Mouse (Mus musculus): ENCODE data around the gene Osgep. TPM values are rescaled to one million over a fixed set of nuclear protein-coding genes. Genes with fewer than 3 reads are reported as not detected.

Gene Osgep
- polyA plus RNA-seq, 1 experiment from 2014 or later: 130 TPM

Other genes starting within 250 kb of the Osgep start
- not detected in 2 replicates for gene Olfr747, start 231.7 kb downstream of the Osgep start, polyA plus RNA-seq (2015; fragmentation: Nextera tagmentation; extraction: Ambion mirVana)
- not detected in 2 replicates for gene Olfr748, start 217.5 kb downstream of the Osgep start, polyA plus RNA-seq (2015; fragmentation: Nextera tagmentation; extraction: Ambion mirVana)
- gene Olfr749, start 179.8 kb downstream of the Osgep start, polyA plus RNA-seq (2015; fragmentation: Nextera tagmentation; extraction: Ambion mirVana): not detected in 2 replicates
- 58.5 and 61.4 TPM in 2 replicates for gene Ttc5, start 139.4 kb downstream of the Osgep start, polyA plus RNA-seq (2015; fragmentation: Nextera tagmentation; extraction: Ambion mirVana)
- gene Ccnb1ip1, start 117.2 kb downstream of the Osgep start, polyA plus RNA-seq (2015; fragmentation: Nextera tagmentation; extraction: Ambion mirVana): not detected in 2 replicates
- gene Parp2, start 117.1 kb downstream of the Osgep start, polyA plus RNA-seq (2015; fragmentation: Nextera tagmentation; extraction: Ambion mirVana): 56.4 and 62.2 TPM in 2 replicates
- gene Tep1, start 54.3 kb downstream of the Osgep start, polyA plus RNA-seq (2015; fragmentation: Nextera tagmentation; extraction: Ambion mirVana): 9.7 and 11.5 TPM in 2 replicates
- 0.26 and 0.49 TPM in 2 replicates for gene Klhl33, start 27.4 kb downstream of the Osgep start, polyA plus RNA-seq (2015; fragmentation: Nextera tagmentation; extraction: Ambion mirVana)
- gene Apex1, start 75 bp upstream of the Osgep start, polyA plus RNA-seq (2015; fragmentation: Nextera tagmentation; extraction: Ambion mirVana): 149 and 166 TPM in 2 replicates
- 45.2 and 47.6 TPM in 2 replicates for gene Pip4p1, start 6.0 kb upstream of the Osgep start, polyA plus RNA-seq (2015; fragmentation: Nextera tagmentation; extraction: Ambion mirVana)
- gene Pnp, start 6.2 kb upstream of the Osgep start, polyA plus RNA-seq (2015; fragmentation: Nextera tagmentation; extraction: Ambion mirVana): 74.9 and 75.2 TPM in 2 replicates
- gene Gm49342, start 19.6 kb upstream of the Osgep start, polyA plus RNA-seq (2015; fragmentation: Nextera tagmentation; extraction: Ambion mirVana): not detected in 2 replicates
- gene Pnp2, start 31.1 kb upstream of the Osgep start, polyA plus RNA-seq (2015; fragmentation: Nextera tagmentation; extraction: Ambion mirVana): 0.69 and 1.6 TPM in 2 replicates
- gene Rnase10, start 82.9 kb upstream of the Osgep start, polyA plus RNA-seq (2015; fragmentation: Nextera tagmentation; extraction: Ambion mirVana): 0.23 and 0.54 TPM in 2 replicates
- gene Rnase9, start 117.0 kb upstream of the Osgep start, polyA plus RNA-seq (2015; fragmentation: Nextera tagmentation; extraction: Ambion mirVana): not detected in 2 replicates
- not detected in 2 replicates for gene Rnase11, start 125.3 kb upstream of the Osgep start, polyA plus RNA-seq (2015; fragmentation: Nextera tagmentation; extraction: Ambion mirVana)
- 0.45 TPM in 1 of 2 replicates, not detected in the other for gene Rnase12, start 132.8 kb upstream of the Osgep start, polyA plus RNA-seq (2015; fragmentation: Nextera tagmentation; extraction: Ambion mirVana)
- gene Olfr750, start 149.5 kb upstream of the Osgep start, polyA plus RNA-seq (2015; fragmentation: Nextera tagmentation; extraction: Ambion mirVana): not detected in 2 replicates
- 151 and 166 TPM in 2 replicates for gene Rnase4, start 166.2 kb upstream of the Osgep start, polyA plus RNA-seq (2015; fragmentation: Nextera tagmentation; extraction: Ambion mirVana)
- gene Ang, start 166.3 kb upstream of the Osgep start, polyA plus RNA-seq (2015; fragmentation: Nextera tagmentation; extraction: Ambion mirVana): 39.4 and 41.6 TPM in 2 replicates
- gene Eddm3b, start 189.5 kb upstream of the Osgep start, polyA plus RNA-seq (2015; fragmentation: Nextera tagmentation; extraction: Ambion mirVana): not detected in 2 replicates
- gene Rnase6, start 199.0 kb upstream of the Osgep start, polyA plus RNA-seq (2015; fragmentation: Nextera tagmentation; extraction: Ambion mirVana): 1.9 and 2.9 TPM in 2 replicates
- gene Rnase1, start 221.9 kb upstream of the Osgep start, polyA plus RNA-seq (2015; fragmentation: Nextera tagmentation; extraction: Ambion mirVana): 117 and 170 TPM in 2 replicates
- not detected in 2 replicates for gene Rnase2b, start 237.4 kb upstream of the Osgep start, polyA plus RNA-seq (2015; fragmentation: Nextera tagmentation; extraction: Ambion mirVana)

Measured in stomach, embryonic 16.5 days (tissue).